Mouse (Mus musculus): ENCODE data around the gene Ptp4a2. TPM values are rescaled to one million over a fixed set of nuclear protein-coding genes. Genes with fewer than 3 reads are reported as not detected.

The Ptp4a2 gene
- polyA plus RNA-seq, 1 experiment from 2014 or later, result 316 TPM

DNA sequence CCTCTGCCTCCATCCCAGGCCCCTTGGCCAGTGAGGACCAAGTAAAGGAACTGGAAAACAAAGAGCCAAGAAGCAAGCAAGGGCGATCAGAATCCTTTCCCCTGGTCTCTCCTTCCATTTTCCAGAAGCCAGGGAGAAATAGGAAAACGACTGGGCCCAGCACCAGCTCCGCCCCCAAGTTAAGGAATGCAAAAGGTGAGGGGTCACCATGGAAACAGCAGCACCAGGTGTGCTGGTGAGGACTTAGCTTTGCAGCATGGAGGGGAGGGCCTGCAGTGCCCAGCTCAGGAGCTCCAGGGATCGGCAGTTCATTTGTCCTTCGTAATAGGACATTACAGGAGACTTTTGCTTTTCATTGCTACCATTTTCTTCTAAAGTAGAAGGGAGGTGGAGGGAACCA is 13.0 kb upstream of the Ptp4a2 start:
- H3K36me3 ChIP-seq, result no peaks in the 10 kb centered on the region
- 28% methylated on average over 5 of the region's 5 CpGs for WGBS
- no peak overlapping the region for H3K9ac ChIP-seq
- no peaks in the 10 kb centered on the region for H3K9me3 ChIP-seq (replicated peaks)
- H3K4me2 ChIP-seq (replicated peaks), result no peak overlapping the region
- no peak overlapping the region for H3K4me3 ChIP-seq (replicated peaks)
- H3K27me3 ChIP-seq, result no peaks in the 10 kb centered on the region
- no peak overlapping the region for H3K27ac ChIP-seq (replicated peaks)
- no peak for ATAC-seq (ENCODE audit: insufficient number of reproducible peaks, low FRiP score, low TSS enrichment, low read depth)
- peaks cover 29% of the 10 kb centered on the region for H3K4me1 ChIP-seq

DNA sequence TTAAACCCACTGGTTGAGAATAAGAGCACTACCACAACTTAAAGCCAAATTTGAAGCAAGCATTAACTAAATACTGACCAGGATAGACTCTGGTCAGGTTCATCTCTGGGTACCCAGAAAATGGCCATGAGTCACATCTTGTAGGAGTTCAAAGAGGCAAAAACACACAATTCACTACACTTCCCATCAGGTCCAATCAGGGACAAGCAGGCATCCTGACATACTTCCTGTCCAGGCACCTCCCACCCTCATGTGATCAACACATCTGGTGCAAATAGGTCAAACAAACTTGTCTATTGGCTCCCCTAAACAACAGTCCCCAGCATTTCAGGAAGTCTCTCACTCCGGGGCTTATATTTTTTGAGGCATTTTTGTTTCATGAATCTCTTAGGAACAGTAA is 7.7 kb upstream of the Ptp4a2 start:
- H3K27ac ChIP-seq (replicated peaks), result no peak overlapping the region
- no peak overlapping the region for H3K9ac ChIP-seq
- no peaks in the 10 kb centered on the region for H3K4me1 ChIP-seq

DNA sequence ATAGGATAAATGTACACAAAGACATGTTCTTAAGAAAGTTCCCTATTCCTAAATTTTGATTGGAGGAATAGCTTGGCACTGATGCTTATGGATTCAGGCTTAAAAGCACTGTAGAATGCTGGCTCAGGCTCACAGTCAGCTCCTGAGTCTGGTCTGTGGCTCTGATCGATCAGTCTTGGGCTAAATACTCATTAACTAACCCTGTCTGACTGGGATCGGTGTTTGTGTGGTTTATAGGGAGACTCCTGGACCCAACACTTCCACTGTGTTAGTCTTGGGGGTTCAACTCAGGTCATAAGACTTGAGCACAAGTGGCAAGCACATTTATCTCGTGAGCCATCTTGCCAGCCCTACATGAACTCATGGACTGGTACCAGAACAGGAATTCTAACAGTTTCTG is 6.0 kb upstream of the Ptp4a2 start:
- 86% methylated on average over 3 of the region's 3 CpGs for WGBS
- no peaks in the 10 kb centered on the region for H3K36me3 ChIP-seq
- no peak overlapping the region for H3K27ac ChIP-seq (replicated peaks)
- H3K9me3 ChIP-seq (replicated peaks), result no peaks in the 10 kb centered on the region
- no peak overlapping the region for H3K4me3 ChIP-seq (replicated peaks)
- H3K4me1 ChIP-seq, result no peaks in the 10 kb centered on the region
- H3K27me3 ChIP-seq, result no peaks in the 10 kb centered on the region
- no peak overlapping the region for H3K9ac ChIP-seq
- ATAC-seq (ENCODE audit: insufficient number of reproducible peaks, low FRiP score, low TSS enrichment, low read depth), result no peak
- H3K4me2 ChIP-seq (replicated peaks), result no peak overlapping the region

More for the DNA sequence above, 7.7 kb upstream of the Ptp4a2 start:
- WGBS, result 79% methylated on average over 1 of the region's 1 CpGs
- ATAC-seq (ENCODE audit: insufficient number of reproducible peaks, low FRiP score, low TSS enrichment, low read depth), result no peak
- no peaks in the 10 kb centered on the region for H3K27me3 ChIP-seq
- H3K36me3 ChIP-seq, result no peaks in the 10 kb centered on the region
- H3K4me2 ChIP-seq (replicated peaks), result no peak overlapping the region
- no peaks in the 10 kb centered on the region for H3K9me3 ChIP-seq (replicated peaks)
- H3K4me3 ChIP-seq (replicated peaks), result no peak overlapping the region

DNA sequence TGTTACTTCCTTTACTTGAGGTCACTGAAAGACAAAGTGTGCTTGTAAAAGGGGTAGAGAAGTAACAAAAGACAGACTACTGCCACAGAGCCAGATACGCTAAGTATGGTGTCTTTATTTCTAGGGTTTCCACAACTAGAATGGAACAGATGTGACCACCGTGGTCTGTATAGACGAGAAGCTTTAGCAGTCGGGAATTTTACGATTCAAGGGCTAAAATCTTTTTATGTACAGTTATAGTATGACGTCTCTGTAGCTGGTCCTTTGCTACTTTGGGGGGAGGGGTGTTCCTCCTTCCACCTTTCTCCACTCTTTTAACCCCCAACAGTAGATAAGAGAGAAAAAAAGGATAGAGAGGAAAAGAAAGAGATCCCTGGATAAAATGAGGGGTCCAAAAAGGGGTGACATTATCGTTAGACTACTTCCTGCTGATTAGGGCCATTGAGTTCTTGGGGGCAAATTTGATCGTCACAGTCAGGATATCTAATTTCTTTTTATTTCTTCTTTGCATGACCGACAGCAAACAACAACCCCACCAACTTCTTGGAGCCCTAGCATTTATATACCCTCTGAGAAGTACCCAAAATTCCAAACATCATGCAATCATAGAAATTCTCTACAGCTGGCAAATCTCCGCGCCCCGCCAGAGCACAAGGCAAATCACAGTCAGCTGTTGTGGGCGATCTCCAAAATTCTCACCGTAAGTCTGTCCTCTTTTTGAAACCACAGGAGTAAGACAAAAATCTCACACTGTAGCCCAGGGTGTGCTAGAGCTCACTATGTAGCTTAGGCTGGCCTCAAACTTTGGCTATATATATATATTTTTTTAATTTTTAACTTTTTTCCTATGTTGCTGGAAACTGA is 818 bp downstream of the Ptp4a2 start:
- Histone ChIP-seq H3K27me3 (no peaks in the 10 kb centered on the region), H3K4me3 (replicated peaks) (no peak overlapping the region), H3K4me1 (peaks cover 18% of the 10 kb centered on the region), H3K4me2 (replicated peaks) (peak overlapping the region; percentile 69; the same call in 1 of the 2 replicates), H3K27ac (replicated peaks) (peak overlapping the region; percentile 71; the same call in 1 of the 2 replicates), H3K9ac (no peak overlapping the region), H3K36me3 (no peaks in the 10 kb centered on the region), H3K9me3 (replicated peaks) (no peaks in the 10 kb centered on the region)
- 39% methylated on average over 14 of the region's 14 CpGs for WGBS
- ATAC-seq (ENCODE audit: insufficient number of reproducible peaks, low FRiP score, low TSS enrichment, low read depth), result no peak

DNA sequence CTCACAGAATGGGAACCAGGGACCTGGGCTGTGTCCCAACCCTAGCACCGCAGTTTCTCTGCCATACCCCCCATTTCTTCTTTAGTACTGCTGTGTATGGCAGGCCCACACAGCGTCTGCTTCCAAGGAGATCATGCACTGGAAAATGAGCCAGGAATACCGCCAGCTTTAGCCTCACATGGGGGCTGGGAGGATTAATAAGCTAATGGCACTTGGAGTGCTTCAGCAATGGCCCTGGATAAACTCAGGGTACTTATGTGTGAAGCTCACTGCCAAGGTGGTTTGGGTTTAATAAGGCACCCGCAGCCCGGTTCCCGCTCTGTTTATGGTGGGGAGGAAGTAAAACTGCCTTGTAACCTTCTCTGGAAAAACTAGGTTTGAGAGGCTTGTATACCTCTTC is 6.6 kb downstream of the Ptp4a2 start:
- Histone ChIP-seq H3K9me3 (replicated peaks) (no peaks in the 10 kb centered on the region), H3K4me1 (peaks cover 30% of the 10 kb centered on the region), H3K4me3 (replicated peaks) (no peak overlapping the region), H3K4me2 (replicated peaks) (no peak overlapping the region), H3K36me3 (no peaks in the 10 kb centered on the region), H3K9ac (no peak overlapping the region), H3K27ac (replicated peaks) (no peak overlapping the region), H3K27me3 (no peaks in the 10 kb centered on the region)
- no peak for ATAC-seq (ENCODE audit: insufficient number of reproducible peaks, low FRiP score, low TSS enrichment, low read depth)
- whole genome bisulfite sequencing, result 58% methylated on average over 6 of the region's 6 CpGs

DNA sequence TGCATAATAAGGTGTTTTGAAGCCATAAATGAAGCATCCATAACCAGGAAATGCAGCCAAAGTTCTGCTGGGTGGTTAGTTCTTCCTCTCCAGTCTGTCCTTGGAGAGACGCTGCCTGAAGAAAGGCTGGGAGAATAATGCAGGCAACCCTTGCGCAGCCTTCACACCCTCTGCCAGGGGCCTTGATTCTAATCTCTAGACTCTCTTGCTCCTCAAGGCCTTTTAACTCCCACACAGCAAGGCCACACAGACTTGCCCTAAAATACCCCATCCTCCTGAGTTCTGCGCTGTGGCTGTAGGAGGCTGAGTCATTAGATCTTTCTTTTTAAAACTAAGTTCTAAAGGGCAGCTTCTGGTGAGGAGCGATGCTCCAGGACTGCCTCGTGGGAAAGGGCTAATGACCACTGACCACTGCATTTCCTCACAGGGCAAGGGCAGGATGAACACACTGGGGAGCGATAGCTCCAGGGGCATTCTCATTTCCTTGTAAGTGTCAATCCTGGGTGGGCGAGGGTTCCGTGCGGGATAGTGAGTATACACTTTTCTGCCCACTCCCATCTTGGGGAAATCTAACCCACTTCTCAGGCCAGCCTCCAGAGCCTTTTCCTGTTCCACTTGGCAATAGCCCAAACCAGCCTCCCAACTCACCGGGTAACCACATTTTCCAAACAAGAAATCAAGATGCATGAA is 7.6 kb downstream of the Ptp4a2 start:
- Histone ChIP-seq H3K4me3 (replicated peaks) (no peak overlapping the region), H3K36me3 (no peaks in the 10 kb centered on the region), H3K4me1 (peaks cover 40% of the 10 kb centered on the region), H3K9me3 (replicated peaks) (no peaks in the 10 kb centered on the region), H3K9ac (no peak overlapping the region), H3K27me3 (no peaks in the 10 kb centered on the region), H3K4me2 (replicated peaks) (no peak overlapping the region), H3K27ac (replicated peaks) (peak overlapping the region; percentile 95)
- no peak for ATAC-seq (ENCODE audit: insufficient number of reproducible peaks, low FRiP score, low TSS enrichment, low read depth)
- WGBS, result 55% methylated on average over 10 of the region's 10 CpGs

DNA sequence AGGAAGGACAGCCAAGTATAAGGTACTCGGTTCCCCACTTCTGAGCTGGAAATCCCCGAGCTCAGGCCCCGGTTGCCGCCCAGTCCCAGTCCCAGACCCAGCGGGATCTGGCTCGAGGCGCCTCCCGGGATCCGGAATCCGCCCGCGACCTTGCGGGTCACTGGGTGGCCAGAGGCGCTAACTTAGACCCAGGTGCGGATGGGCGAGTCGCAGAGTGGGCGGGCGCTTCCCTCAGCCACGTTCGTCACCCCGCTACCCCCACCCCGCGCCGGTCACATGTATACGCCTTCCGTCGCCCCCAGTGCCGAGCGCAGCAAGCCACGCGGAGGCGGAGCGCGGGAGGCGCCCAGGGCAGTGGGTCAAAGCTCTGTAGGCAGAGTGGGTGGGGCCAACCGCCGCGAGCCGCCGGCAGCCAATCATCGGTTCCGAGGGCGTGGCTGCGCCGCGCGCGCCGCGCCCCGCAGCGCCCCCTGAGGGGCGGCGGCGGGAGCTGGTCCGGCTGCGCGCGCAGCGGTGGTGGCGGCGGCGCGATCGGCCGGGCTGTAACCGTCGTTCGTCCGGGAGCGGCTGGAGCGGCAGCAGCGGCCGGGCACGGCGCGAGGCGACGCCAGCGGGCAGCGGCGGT is 8.8 kb downstream of the Ptp4a2 start:
- H3K27ac ChIP-seq (replicated peaks), result peak overlapping the region; percentile 95
- peak overlapping the region; percentile 93 for H3K9ac ChIP-seq
- H3K9me3 ChIP-seq (replicated peaks), result no peaks in the 10 kb centered on the region
- peak; percentile 97 for ATAC-seq (ENCODE audit: insufficient number of reproducible peaks, low FRiP score, low TSS enrichment, low read depth)
- peaks cover 44% of the 10 kb centered on the region for H3K4me1 ChIP-seq
- H3K4me3 ChIP-seq (replicated peaks), result peak overlapping the region; percentile 97
- H3K36me3 ChIP-seq, result no peaks in the 10 kb centered on the region
- no peaks in the 10 kb centered on the region for H3K27me3 ChIP-seq
- under 1% methylated on average over 77 of the region's 83 CpGs for WGBS
- H3K4me2 ChIP-seq (replicated peaks), result peak overlapping the region; percentile 76

DNA sequence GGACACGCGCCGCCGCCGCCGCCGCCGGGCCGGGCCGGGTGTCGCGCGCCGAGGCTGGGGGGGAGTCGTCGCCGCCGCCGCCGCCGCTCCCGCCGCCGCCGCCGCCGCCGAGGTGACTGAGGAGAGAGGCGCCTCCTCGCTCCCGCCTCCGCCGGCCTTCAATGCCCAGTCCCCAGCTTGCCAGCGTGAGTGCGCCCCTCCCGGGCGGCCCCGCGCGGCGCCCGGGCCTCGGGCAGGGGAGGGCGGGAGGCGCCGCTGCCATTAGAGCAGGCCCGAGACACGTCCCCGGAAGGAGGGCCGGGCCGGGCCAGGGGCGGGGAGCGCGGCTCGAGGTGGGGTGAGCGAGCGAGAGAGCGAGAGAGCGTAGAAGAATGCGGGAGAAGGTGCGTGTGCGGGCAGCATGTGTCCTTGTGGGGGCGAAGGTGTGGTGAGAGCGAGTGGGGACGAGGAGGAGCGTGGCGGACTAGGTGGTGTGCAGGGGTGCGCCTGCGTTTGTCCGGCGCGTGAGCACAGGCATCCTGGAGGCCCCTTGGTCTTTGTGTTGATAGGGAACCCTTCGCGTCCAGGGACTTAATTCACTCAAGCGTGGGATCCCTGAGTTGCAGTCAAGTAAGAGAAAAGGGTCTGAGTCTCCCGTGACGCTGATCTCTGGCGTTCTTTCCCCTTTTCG is 9.5 kb downstream of the Ptp4a2 start:
- Histone ChIP-seq H3K4me1 (peaks cover 44% of the 10 kb centered on the region), H3K4me3 (replicated peaks) (peak overlapping the region; percentile 97), H3K27me3 (no peaks in the 10 kb centered on the region), H3K9me3 (replicated peaks) (no peaks in the 10 kb centered on the region), H3K9ac (peak overlapping the region; percentile 93), H3K36me3 (no peaks in the 10 kb centered on the region), H3K27ac (replicated peaks) (peak overlapping the region; percentile 95), H3K4me2 (replicated peaks) (peak overlapping the region; percentile 76)
- peak; percentile 81 for ATAC-seq (ENCODE audit: insufficient number of reproducible peaks, low FRiP score, low TSS enrichment, low read depth)
- under 1% methylated on average over 48 of the region's 79 CpGs for WGBS

DNA sequence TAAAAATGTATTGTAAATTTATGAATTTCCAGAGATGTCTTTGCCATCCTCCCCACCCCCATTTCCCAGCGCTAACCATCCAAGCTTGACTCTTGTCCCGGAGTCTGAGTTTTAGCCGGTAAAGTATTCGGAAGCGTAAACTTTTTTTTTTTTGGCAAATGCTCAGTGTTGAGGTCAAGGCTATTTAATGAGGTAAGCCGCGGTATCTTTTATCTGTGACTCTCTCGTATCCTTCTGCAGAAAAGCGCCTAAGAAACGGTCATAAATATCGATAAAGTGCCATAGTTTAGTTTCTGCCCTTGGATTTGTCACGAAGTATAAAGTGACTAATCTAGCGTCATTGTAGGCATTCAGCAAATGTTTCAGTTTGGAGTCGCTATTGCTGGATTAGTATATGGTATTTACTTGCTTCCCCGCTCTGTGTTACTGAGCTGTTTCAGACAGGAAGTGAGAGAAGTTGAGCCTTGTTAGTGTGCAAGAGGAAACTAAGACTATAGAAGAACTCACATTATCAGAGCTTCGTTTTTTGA is 10.1 kb downstream of the Ptp4a2 start:
- Histone ChIP-seq H3K9ac (peak overlapping the region; percentile 93), H3K36me3 (no peaks in the 10 kb centered on the region), H3K4me2 (replicated peaks) (peak overlapping the region; percentile 76), H3K27me3 (no peaks in the 10 kb centered on the region), H3K4me3 (replicated peaks) (peak overlapping the region; percentile 97), H3K9me3 (replicated peaks) (no peaks in the 10 kb centered on the region), H3K27ac (replicated peaks) (peak overlapping the region; percentile 95), H3K4me1 (peaks cover 44% of the 10 kb centered on the region)
- under 1% methylated on average over 16 of the region's 16 CpGs for WGBS
- ATAC-seq (ENCODE audit: insufficient number of reproducible peaks, low FRiP score, low TSS enrichment, low read depth), result no peak

DNA sequence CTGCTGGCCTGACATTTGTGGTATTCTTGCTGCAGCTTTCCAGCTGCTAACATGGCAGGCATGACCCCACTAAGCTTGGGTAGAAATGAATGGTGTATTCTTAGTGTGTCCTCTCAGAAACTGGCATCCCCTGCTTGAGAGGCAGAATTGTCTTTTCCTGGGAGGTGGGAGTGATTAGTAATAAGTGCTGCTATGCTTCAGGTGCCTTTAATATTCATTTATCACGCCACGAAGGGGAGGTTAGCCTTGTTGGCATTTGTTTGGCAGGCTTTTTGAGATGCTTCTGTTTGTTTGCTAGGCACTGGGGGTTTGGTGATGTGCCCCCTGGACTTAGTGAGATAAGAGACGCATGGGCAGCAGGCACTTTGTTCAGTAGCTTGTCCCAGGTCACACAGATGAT is 11.3 kb downstream of the Ptp4a2 start:
- peak overlapping the region; percentile 97 for H3K4me3 ChIP-seq (replicated peaks)
- H3K36me3 ChIP-seq, result no peaks in the 10 kb centered on the region
- WGBS, result 59% methylated on average over 3 of the region's 3 CpGs
- H3K4me1 ChIP-seq, result peaks cover 52% of the 10 kb centered on the region
- H3K4me2 ChIP-seq (replicated peaks), result peak overlapping the region; percentile 76
- H3K27ac ChIP-seq (replicated peaks), result no peak overlapping the region
- H3K27me3 ChIP-seq, result no peaks in the 10 kb centered on the region
- H3K9ac ChIP-seq, result no peak overlapping the region
- H3K9me3 ChIP-seq (replicated peaks), result no peaks in the 10 kb centered on the region
- ATAC-seq (ENCODE audit: insufficient number of reproducible peaks, low FRiP score, low TSS enrichment, low read depth), result no peak

Data from embryonic facial prominence, embryonic 15.5 days (tissue).